Mouse (Mus musculus) liver, postnatal 0 days (tissue): ENCODE results near the gene Erf. TPM values are rescaled to one million over a fixed set of nuclear protein-coding genes. Genes with fewer than 3 reads are reported as not detected.

Source experiments
- ATAC-seq: fragments of 200-750 bp; cut with Nextera tagmentation; 2 replicates; pipeline ENCODE4 v1.8.0; 2017; ENCODE audit warnings: mild to moderate bottlenecking, moderate library complexity
- DNase-seq: peaks from one replicate; pipeline ENCODE4 v3.0.0-alpha.2; 2016
- H3K27ac ChIP-seq: fragments of 300-500 bp; sonication (generic); 2 replicates; pipeline ENCODE4 v1.5.1; 2014; ENCODE audit warnings: antibody characterized with exemption, moderate library complexity, mild to moderate bottlenecking, low read depth
- H3K27me3 ChIP-seq: fragments of 300-500 bp; sonication (generic); 2 replicates; pipeline ENCODE4 v1.6.1; 2014; ENCODE audit warnings: low read length, control low read depth, mixed read lengths; ENCODE audit not compliant: insufficient read depth
- H3K36me3 ChIP-seq: fragments of 300-500 bp; sonication (generic); replicated peaks from 2 replicates; pipeline ENCODE4 v1.6.1; 2014; ENCODE audit warnings: mild to moderate bottlenecking, control low read depth, low read length, moderate library complexity, mixed read lengths; ENCODE audit not compliant: insufficient read depth
- H3K4me1 ChIP-seq: fragments of 300-500 bp; sonication (generic); 2 replicates; pipeline ENCODE4 v1.6.1; 2014; ENCODE audit warnings: antibody characterized with exemption, mild to moderate bottlenecking, control low read depth; ENCODE audit not compliant: insufficient read depth
- H3K4me2 ChIP-seq: fragments of 300-500 bp; sonication (generic); 2 replicates; pipeline ENCODE4 v1.6.1; 2014; ENCODE audit warnings: low read depth, mild to moderate bottlenecking, low read length, moderate library complexity, mixed read lengths
- H3K4me3 ChIP-seq: fragments of 300-500 bp; sonication (generic); 2 replicates; pipeline ENCODE4 v1.5.1; 2014; ENCODE audit warnings: low read depth, low read length
- H3K9ac ChIP-seq: fragments of 300-500 bp; sonication (generic); replicated peaks from 2 replicates; pipeline ENCODE4 v1.6.1; 2014; ENCODE audit warnings: mild to moderate bottlenecking, moderate library complexity
- H3K9me3 ChIP-seq: fragments of 300-500 bp; sonication (generic); 2 replicates; pipeline ENCODE4 v1.6.1; 2016; ENCODE audit warnings: mild to moderate bottlenecking, control low read depth, low read length, mixed read lengths
- CTCF ChIP-seq: sonication (generic); IDR thresholded peaks from 2 replicates; pipeline ENCODE4 v1.5.1; 2016; ENCODE audit warnings: antibody characterized with exemption, low read depth
- EP300 ChIP-seq: IDR thresholded peaks from 2 replicates; pipeline ENCODE4 v1.6.1; 2016; ENCODE audit warnings: antibody characterized with exemption, low read depth, mild to moderate bottlenecking
- WGBS: fragments of 180-500 bp; shearing (Covaris S2); extraction: QIAGEN DNeasy Blood & Tissue Kit; methylation state at CpG from one replicate; pipeline ENCODE4 v1.1.7; 2014; ENCODE audit not compliant: insufficient replicate concordance; 5-methylcytosine and 5-hydroxymethylcytosine counted together
- polyA plus RNA-seq: library from polyadenylated mRNA; unstranded; fragments of >200 nt; fragmentation: Nextera tagmentation; extraction: Ambion mirVana; gene quantifications from 2 replicates; pipeline ENCODE4 v1.2.1, GENCODE M21; 2015

Erf gene
- polyA plus RNA-seq, 1 experiment from 2014 or later: 4.6 TPM

DNA sequence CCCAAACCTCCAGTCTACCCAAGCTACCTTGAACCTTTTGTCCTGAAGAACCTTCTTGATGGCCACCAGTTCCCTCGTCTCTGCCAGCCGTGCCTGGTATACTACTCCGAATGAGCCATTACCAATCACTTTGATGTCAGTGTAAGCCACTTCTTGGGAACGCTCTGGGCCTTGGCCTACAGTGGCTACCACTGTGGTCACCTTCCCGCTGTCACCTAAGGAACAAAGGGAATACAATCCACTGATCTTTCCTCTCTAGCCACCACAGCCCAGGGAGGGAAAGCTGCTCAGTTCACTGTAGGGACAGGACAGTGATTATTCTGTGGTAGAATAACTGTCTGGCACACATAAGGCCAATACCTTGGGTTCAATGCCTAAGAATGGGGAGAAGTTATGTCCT lies 15.0 kb downstream of the Erf start:
- no peak overlapping the region for H3K4me2 ChIP-seq
- H3K27ac ChIP-seq: no peak overlapping the region

GRCm38 (mm10) chr7:25233061-25233460 lies 17.5 kb downstream of the Erf start:
- no peak overlapping the region for H3K27ac ChIP-seq
- H3K4me3 ChIP-seq: no peak overlapping the region
- H3K36me3 ChIP-seq: peaks cover 62% of the 10 kb centered on the region
- DNase-seq (no peak), ATAC-seq (no peak)
- H3K9me3 ChIP-seq: no peaks in the 10 kb centered on the region
- peaks cover 10% of the 10 kb centered on the region for H3K4me1 ChIP-seq
- no peaks in the 10 kb centered on the region for H3K27me3 ChIP-seq
- no peak overlapping the region for H3K9ac ChIP-seq
- TF ChIP-seq CTCF (no peak), EP300 (no peak)
- H3K4me2 ChIP-seq: no peak overlapping the region
- 63% methylated on average over 2 of the region's 2 CpGs for WGBS

More for the DNA sequence above, 15.0 kb downstream of the Erf start:
- Histone ChIP-seq H3K27me3 (no peaks in the 10 kb centered on the region), H3K4me1 (peaks cover 10% of the 10 kb centered on the region), H3K36me3 (peaks cover 37% of the 10 kb centered on the region), H3K4me3 (no peak overlapping the region), H3K9ac (no peak overlapping the region; the same call in 1 of the 2 replicates), H3K9me3 (no peaks in the 10 kb centered on the region)
- 92% methylated on average over 5 of the region's 5 CpGs for WGBS
- DNase-seq: no peak
- no peak for ATAC-seq
- TF ChIP-seq EP300: no peak
- no peak for TF ChIP-seq CTCF

DNA sequence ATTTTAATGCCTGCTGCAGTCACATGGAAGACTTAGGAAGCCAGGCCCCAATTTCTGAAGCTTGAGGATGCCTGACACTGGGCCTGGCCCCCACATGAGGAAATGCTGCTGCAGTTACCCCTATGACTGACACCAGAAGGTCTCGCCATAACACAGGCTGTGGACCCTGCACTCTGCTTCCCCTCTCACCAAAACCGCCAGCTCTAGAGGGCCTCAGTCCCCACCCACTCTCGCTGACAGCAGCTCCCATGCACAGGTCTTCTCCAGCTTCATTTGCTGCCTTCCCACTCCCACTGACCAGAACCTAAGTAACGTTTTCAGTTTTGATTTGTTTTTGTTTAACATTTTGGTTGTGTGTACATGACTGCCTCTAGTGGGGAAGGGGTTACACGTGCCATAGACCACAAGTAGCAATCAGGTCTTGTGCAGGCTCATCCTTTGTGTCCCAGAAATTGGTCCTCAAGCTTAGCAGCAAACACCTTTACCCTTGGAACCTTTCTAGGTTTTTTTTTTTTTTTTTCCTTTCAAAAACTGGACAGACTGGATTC lies 18.4 kb downstream of the Erf start:
- peaks cover 10% of the 10 kb centered on the region for H3K4me1 ChIP-seq
- H3K9ac ChIP-seq: no peak overlapping the region
- ATAC-seq: no peak
- H3K9me3 ChIP-seq: no peaks in the 10 kb centered on the region
- no peak for TF ChIP-seq EP300
- peak; percentile 16; the same call in 1 of the 2 replicates for TF ChIP-seq CTCF
- no peaks in the 10 kb centered on the region for H3K27me3 ChIP-seq
- no peak overlapping the region for H3K4me3 ChIP-seq
- WGBS: 62% methylated on average over 5 of the region's 5 CpGs
- H3K27ac ChIP-seq: no peak overlapping the region
- no peak for DNase-seq
- H3K4me2 ChIP-seq: no peak overlapping the region
- peaks cover 71% of the 10 kb centered on the region for H3K36me3 ChIP-seq

GRCm38 (mm10) chr7:25230690-25231285 lies 19.8 kb downstream of the Erf start:
- H3K9ac ChIP-seq: no peak overlapping the region
- no peak overlapping the region for H3K4me3 ChIP-seq
- peaks cover 2% of the 10 kb centered on the region for H3K4me1 ChIP-seq
- no peaks in the 10 kb centered on the region for H3K27me3 ChIP-seq
- ATAC-seq: no peak
- H3K4me2 ChIP-seq: no peak overlapping the region
- no peak overlapping the region for H3K27ac ChIP-seq
- no peak for DNase-seq
- peaks cover 84% of the 10 kb centered on the region for H3K36me3 ChIP-seq
- 85% methylated on average over 9 of the region's 9 CpGs for WGBS
- H3K9me3 ChIP-seq: no peaks in the 10 kb centered on the region
- no peak for TF ChIP-seq CTCF
- no peak for TF ChIP-seq EP300

DNA sequence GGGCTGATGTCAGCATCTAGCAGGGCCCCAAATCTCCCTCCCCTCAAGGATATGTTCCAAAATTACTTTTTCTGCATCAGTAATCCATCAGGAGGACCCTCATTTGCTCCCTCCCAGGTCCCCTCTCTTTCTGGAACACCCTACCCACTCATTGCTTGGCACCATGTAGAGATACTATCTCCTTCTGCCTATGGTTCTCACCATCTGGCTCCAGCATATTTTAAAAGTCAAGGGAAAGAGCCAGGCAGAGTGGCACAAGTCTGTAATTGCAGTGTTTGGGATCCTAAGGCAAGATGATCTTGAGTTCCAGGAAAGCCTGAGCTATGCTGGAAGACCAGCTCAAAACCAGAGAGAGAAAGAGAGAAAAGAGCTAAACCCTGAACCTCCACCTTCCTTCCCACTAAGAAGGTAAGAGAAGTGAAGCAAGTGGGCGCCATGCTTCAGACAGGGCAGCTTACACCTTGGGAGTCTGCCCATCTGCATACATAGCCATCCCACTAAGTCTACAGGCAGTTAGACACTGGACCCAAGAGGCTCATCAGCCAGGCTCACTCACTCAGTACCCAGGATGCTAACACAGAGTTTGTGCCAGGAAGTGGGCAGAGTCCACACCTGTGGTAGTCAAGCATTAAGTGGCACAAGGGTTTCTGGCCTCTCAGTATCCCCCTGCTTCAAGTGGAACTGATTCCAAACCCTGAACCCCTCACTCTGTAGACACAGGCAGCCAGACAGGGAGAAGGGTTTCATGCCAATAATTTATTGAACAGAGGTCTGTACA lies 22.8 kb downstream of the Erf start:
- Histone ChIP-seq H3K36me3 (peaks cover 91% of the 10 kb centered on the region), H3K4me2 (no peak overlapping the region), H3K27ac (no peak overlapping the region), H3K4me3 (no peak overlapping the region), H3K4me1 (peaks cover 2% of the 10 kb centered on the region), H3K9ac (no peak overlapping the region), H3K9me3 (no peaks in the 10 kb centered on the region), H3K27me3 (no peaks in the 10 kb centered on the region)
- 90% methylated on average over 1 of the region's 1 CpGs for WGBS
- DNase-seq (no peak), ATAC-seq (no peak)
- TF ChIP-seq CTCF (no peak), EP300 (no peak)

DNA sequence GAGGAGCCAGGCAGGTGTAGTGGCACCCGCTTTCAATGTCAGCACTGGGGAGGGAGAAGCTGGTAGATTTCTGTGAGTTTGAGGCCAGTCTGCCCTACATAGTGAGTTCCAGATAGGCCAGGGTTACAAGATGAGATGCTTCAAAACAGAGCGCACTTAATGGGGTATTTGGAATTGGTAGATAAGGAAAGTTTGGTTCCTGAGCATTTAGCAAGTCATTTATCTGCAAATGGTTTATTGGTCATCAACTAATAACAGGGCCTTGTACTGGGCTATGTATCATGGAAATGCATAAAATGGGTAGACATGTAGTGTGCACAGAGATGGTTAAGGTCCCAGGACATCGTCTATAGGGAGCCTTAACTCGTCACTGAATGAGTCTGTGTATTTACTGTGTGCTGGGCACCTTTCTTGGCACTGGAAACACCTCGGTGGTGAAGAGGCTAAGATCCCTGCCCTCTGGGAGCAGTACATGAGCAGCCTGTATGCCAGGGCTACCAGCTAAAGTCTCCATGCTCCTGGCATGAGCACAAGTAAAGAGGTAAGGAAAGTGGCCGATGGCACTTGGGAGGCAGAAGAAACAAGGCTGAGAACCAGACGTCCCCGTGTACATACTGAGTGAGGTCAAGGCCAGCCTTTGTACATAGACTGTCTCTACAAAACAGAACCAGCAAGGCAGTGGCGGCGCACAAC lies 28.1 kb downstream of the Erf start:
- peak overlapping the region; percentile 69 for H3K9ac ChIP-seq
- H3K4me3 ChIP-seq: peak overlapping the region; percentile 81
- WGBS: 62% methylated on average over 10 of the region's 10 CpGs
- peaks cover 32% of the 10 kb centered on the region for H3K4me1 ChIP-seq
- H3K27ac ChIP-seq: peak overlapping the region; percentile 96
- DNase-seq (no peak), ATAC-seq (no peak)
- H3K36me3 ChIP-seq: peaks cover 41% of the 10 kb centered on the region
- no peaks in the 10 kb centered on the region for H3K27me3 ChIP-seq
- no peaks in the 10 kb centered on the region for H3K9me3 ChIP-seq
- peak; percentile 73 for TF ChIP-seq EP300
- TF ChIP-seq CTCF: no peak
- H3K4me2 ChIP-seq: peak overlapping the region; percentile 91
